Mouse (Mus musculus): ENCODE measurements around the gene Ky. TPM values are rescaled to one million over a fixed set of nuclear protein-coding genes. Genes with fewer than 3 reads are reported as not detected.

The Ky gene
- polyA plus RNA-seq, 1 experiment from 2014 or later, result 0.03 TPM

DNA sequence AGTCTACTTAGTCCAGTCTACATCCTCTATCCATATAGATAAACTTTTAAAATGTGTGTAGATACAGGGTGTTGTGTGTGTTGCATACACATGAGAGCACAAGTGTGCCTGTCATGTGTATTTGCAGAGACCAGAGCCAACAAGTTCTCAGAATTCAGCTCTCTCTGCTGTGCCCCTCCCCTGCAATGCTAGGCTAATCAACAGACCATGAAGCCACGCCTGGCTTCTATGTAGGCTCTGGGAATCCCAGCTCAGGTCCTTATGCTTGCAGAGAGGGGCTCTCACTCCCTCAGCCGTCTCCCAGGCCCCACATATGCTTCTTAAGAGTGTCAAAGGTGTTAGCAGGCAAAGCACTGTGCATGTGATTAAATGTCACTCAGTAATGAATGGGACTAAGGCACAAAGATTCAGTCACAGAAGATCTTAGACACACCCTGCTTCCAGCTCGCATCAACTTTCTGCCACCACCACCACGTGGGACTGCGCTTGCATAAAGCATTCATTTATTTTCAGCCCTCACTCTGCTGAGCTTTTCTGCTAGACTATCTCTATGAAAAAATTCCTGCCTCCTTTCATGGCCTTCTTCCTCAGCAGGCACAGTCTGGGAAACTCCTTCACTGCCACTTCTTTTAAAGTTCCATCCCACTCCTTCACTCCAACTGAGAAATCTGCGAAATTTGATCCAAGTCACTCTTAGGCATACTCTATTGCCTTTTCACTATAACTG lies 89.3 kb downstream of the Ky start:
- H3K27ac ChIP-seq, result no peak overlapping the region
- no peak for ATAC-seq
- no peaks in the 10 kb centered on the region for H3K9me3 ChIP-seq
- H3K9ac ChIP-seq, result no peak overlapping the region
- no peaks in the 10 kb centered on the region for H3K27me3 ChIP-seq (replicated peaks)
- H3K4me3 ChIP-seq (replicated peaks), result no peak overlapping the region
- WGBS, result 54% methylated on average over 6 of the region's 6 CpGs
- H3K4me2 ChIP-seq (replicated peaks), result no peak overlapping the region
- H3K4me1 ChIP-seq (replicated peaks), result 0 out of 2 replicates have a peak, but pooled peaks cover 2% of the 10 kb centered on the region
- H3K36me3 ChIP-seq, result 0 out of 2 replicates have a peak, but pooled peaks cover 6% of the 10 kb centered on the region

Other genes starting within 250 kb of the Ky start
- 6.6 and 7.4 TPM in 2 replicates for gene Ephb1, start 151.1 kb upstream of the Ky start, polyA plus RNA-seq (2015; fragmentation: Nextera tagmentation; extraction: Ambion mirVana)
- 194 and 206 TPM in 2 replicates for gene Anapc13, start 120.5 kb downstream of the Ky start, polyA plus RNA-seq (2015; fragmentation: Nextera tagmentation; extraction: Ambion mirVana)
- gene Cep63, start 120.8 kb downstream of the Ky start, polyA plus RNA-seq (2015; fragmentation: Nextera tagmentation; extraction: Ambion mirVana), result 42.0 and 47.7 TPM in 2 replicates
- 31.8 and 32.9 TPM in 2 replicates for gene Amotl2, start 210.9 kb downstream of the Ky start, polyA plus RNA-seq (2015; fragmentation: Nextera tagmentation; extraction: Ambion mirVana)